Mouse (Mus musculus): Measurements from ENCODE around the gene Ring1. TPM values are rescaled to one million over a fixed set of nuclear protein-coding genes. Genes with fewer than 3 reads are reported as not detected.
A peak's percentile ranks its signal among the peaks of the same experiment; 100 is the strongest.

Ring1 gene
- polyA plus RNA-seq, 2 experiments, result 1.2 to 9.7 TPM

DNA sequence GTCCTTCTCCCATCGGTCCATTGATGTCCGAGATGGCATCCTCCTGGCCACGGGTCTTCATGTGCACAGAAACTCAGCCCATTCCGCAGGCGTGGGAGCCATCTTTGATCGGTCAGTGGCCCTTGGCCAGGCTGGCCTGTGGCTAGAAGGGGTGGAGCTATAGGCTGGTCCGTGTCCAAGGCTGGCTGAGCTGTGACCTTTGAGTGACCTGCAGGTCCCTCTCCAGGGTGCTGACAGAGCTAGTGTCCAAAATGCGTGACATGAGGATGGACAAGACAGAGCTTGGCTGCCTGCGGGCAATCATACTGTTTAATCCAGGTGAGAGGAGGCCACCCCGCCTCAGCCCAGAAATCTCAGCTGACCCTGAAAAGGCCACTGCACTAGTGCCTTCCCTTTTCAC lies 12.2 kb upstream of the Ring1 start:
- Histone ChIP-seq H3K9me3 (ENCODE audit: control insufficient read depth, low read length) (no peaks in the 10 kb centered on the region), H3K36me3 (replicated peaks; ENCODE audit: control insufficient read depth, insufficient read depth, low read depth) (peaks cover 4% of the 10 kb centered on the region), H3K27me3 (ENCODE audit: control insufficient read depth, insufficient read depth, low read length) (peaks cover 6% of the 10 kb centered on the region), H3K4me1 (replicated peaks; ENCODE audit: control insufficient read depth in 2 of 2, insufficient read depth in 2 of 2, low read length in 1 of 2) (peaks cover 0 to 7% of the 10 kb centered on the region in 2 experiments; a peak in 2 of 4 replicates), H3K9ac (replicated peaks) (no peak overlapping the region), H3K4me2 (ENCODE audit: low read depth) (no peak overlapping the region), H3K4me3 (ENCODE audit: insufficient read depth in 1 of 2, low read depth in 2 of 2, low read length in 2 of 2) (no peak overlapping the region), H3K27ac (no peak overlapping the region)
- no peak for DNase-seq (ENCODE audit: low read depth in 3 of 3, low spot score in 3 of 3)
- ATAC-seq (ENCODE audit: insufficient read depth), result no peak
- TF ChIP-seq EP300 (IDR thresholded peaks at IDR 0.05; ENCODE audit: low read depth) (no peak), CTCF (IDR thresholded peaks at IDR 0.05; ENCODE audit: low read depth) (no peak)
- 79% methylated on average over 10 of the region's 10 CpGs for WGBS (ENCODE audit: insufficient replicate concordance)

DNA sequence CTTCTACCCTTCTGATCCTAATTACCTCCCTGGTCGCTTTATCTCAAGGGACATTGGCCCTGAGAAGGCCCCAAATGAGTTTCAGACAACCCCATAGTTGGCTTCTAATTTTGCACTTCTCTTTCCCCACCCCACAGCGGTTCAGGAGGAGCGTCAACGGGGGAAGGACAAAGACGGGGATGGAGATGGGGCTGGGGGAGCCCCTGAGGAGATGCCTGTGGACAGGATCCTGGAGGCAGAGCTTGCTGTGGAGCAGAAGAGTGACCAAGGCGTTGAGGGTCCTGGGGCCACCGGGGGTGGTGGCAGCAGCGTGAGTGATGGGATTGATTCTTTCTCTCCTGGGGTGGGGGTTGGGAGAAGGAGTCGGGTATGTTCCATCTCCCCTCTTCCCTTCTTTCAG lies 11.0 kb upstream of the Ring1 start:
- Histone ChIP-seq H3K9ac (replicated peaks) (no peak overlapping the region), H3K4me3 (ENCODE audit: insufficient read depth in 1 of 2, low read depth in 2 of 2, low read length in 2 of 2) (no peak overlapping the region), H3K4me2 (ENCODE audit: low read depth) (no peak overlapping the region), H3K4me1 (replicated peaks; ENCODE audit: control insufficient read depth in 2 of 2, insufficient read depth in 2 of 2, low read length in 1 of 2) (peaks cover 0 to 9% of the 10 kb centered on the region in 2 experiments; a peak in 2 of 4 replicates), H3K27me3 (ENCODE audit: control insufficient read depth, insufficient read depth, low read length) (peaks cover 6% of the 10 kb centered on the region), H3K27ac (no peak overlapping the region), H3K9me3 (ENCODE audit: control insufficient read depth, low read length) (no peaks in the 10 kb centered on the region), H3K36me3 (replicated peaks; ENCODE audit: control insufficient read depth, insufficient read depth, low read depth) (peaks cover 4% of the 10 kb centered on the region)
- no peak for ATAC-seq (ENCODE audit: insufficient read depth)
- WGBS (ENCODE audit: insufficient replicate concordance), result 88% methylated on average over 9 of the region's 9 CpGs
- DNase-seq (ENCODE audit: low read depth in 3 of 3, low spot score in 3 of 3), result no peak
- TF ChIP-seq EP300 (IDR thresholded peaks at IDR 0.05; ENCODE audit: low read depth), result no peak
- TF ChIP-seq CTCF (IDR thresholded peaks at IDR 0.05; ENCODE audit: low read depth), result no peak

DNA sequence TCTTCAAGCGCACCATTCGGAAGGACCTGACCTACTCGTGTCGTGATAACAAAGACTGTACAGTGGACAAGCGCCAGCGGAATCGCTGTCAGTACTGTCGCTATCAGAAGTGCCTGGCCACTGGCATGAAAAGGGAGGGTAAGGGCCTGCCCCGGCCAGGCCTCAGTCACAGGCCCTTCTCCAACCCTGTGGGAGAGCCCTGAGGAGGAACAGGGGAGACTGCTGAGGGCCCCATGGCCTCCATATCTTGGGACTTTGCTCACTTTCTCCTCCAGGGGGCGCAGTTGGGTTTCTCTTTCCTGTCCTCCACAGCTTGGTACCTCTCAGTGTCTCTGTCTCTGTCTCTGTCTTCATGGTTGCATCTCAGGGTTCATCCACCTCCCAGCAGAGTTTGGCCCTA lies 9.6 kb upstream of the Ring1 start:
- Histone ChIP-seq H3K9ac (replicated peaks) (no peak overlapping the region), H3K4me2 (ENCODE audit: low read depth) (no peak overlapping the region), H3K36me3 (replicated peaks; ENCODE audit: control insufficient read depth, insufficient read depth, low read depth) (peaks cover 9% of the 10 kb centered on the region), H3K4me1 (replicated peaks; ENCODE audit: control insufficient read depth in 2 of 2, insufficient read depth in 2 of 2, low read length in 1 of 2) (peaks cover 5 to 17% of the 10 kb centered on the region in 2 experiments; a peak in 3 of 4 replicates), H3K27me3 (ENCODE audit: control insufficient read depth, insufficient read depth, low read length) (peaks cover 1% of the 10 kb centered on the region; the same call in 1 of the 2 replicates), H3K4me3 (ENCODE audit: insufficient read depth in 1 of 2, low read depth in 2 of 2, low read length in 2 of 2) (no peak overlapping the region), H3K9me3 (ENCODE audit: control insufficient read depth, low read length) (no peaks in the 10 kb centered on the region), H3K27ac (no peak overlapping the region)
- DNase-seq (ENCODE audit: low read depth in 3 of 3, low spot score in 3 of 3) (peak; percentile 54 to 64 (median 54)), ATAC-seq (ENCODE audit: insufficient read depth) (no peak)
- TF ChIP-seq CTCF (IDR thresholded peaks at IDR 0.05; ENCODE audit: low read depth) (peak; percentile 89), EP300 (IDR thresholded peaks at IDR 0.05; ENCODE audit: low read depth) (no peak)
- WGBS (ENCODE audit: insufficient replicate concordance), result 66% methylated on average over 10 of the region's 10 CpGs

DNA sequence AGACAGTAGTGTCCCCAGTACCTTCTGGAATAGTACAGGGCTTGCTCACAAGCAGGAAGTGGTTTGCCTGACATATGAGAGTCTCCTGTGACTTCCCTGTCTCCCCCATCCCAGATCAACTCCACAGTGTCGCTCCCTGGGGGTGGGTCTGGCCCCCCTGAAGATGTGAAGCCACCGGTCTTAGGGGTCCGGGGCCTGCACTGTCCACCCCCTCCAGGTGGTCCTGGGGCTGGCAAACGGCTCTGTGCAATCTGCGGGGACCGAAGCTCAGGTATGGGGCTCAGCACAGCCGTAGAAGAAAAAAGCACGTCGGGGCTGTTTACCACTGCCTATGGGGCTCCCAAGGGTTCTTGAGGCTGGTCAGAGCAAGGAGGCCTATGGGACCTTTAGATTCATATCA lies 9.0 kb upstream of the Ring1 start:
- Histone ChIP-seq H3K4me3 (ENCODE audit: insufficient read depth in 1 of 2, low read depth in 2 of 2, low read length in 2 of 2) (peak overlapping the region; percentile 82 to 86; a peak in 2 of 4 replicates), H3K27ac (no peak overlapping the region), H3K9ac (replicated peaks) (no peak overlapping the region; the same call in 1 of the 2 replicates), H3K9me3 (ENCODE audit: control insufficient read depth, low read length) (no peaks in the 10 kb centered on the region), H3K27me3 (ENCODE audit: control insufficient read depth, insufficient read depth, low read length) (no peaks in the 10 kb centered on the region), H3K4me2 (ENCODE audit: low read depth) (peak overlapping the region; percentile 87), H3K36me3 (replicated peaks; ENCODE audit: control insufficient read depth, insufficient read depth, low read depth) (peaks cover 13% of the 10 kb centered on the region), H3K4me1 (replicated peaks; ENCODE audit: control insufficient read depth in 2 of 2, insufficient read depth in 2 of 2, low read length in 1 of 2) (peaks cover 5 to 17% of the 10 kb centered on the region in 2 experiments; a peak in 3 of 4 replicates)
- ATAC-seq (ENCODE audit: insufficient read depth) (no peak), DNase-seq (ENCODE audit: low read depth in 3 of 3, low spot score in 3 of 3) (no peak)
- TF ChIP-seq CTCF (IDR thresholded peaks at IDR 0.05; ENCODE audit: low read depth) (no peak), EP300 (IDR thresholded peaks at IDR 0.05; ENCODE audit: low read depth) (no peak)
- 80% methylated on average over 9 of the region's 9 CpGs for WGBS (ENCODE audit: insufficient replicate concordance)

DNA sequence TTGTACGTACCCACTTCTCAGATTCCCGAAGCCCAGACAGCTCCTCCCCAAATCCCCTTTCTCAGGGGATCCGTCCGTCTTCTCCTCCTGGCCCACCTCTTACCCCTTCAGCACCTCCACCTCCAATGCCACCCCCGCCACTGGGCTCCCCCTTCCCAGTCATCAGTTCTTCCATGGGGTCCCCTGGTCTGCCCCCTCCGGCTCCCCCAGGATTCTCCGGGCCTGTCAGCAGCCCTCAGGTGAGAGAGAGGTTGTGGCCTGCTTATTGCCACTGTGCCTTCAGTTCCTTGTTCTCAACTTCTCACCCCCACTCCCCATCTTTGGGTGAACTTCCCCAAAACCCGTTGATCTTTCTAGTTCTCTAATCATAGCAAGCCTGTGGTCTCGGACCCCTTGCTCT lies 8.3 kb upstream of the Ring1 start:
- Histone ChIP-seq H3K9ac (replicated peaks) (peak overlapping the region; percentile 83), H3K36me3 (replicated peaks; ENCODE audit: control insufficient read depth, insufficient read depth, low read depth) (peaks cover 15% of the 10 kb centered on the region), H3K27ac (no peak overlapping the region; the same call in 1 of the 2 replicates), H3K9me3 (ENCODE audit: control insufficient read depth, low read length) (no peaks in the 10 kb centered on the region), H3K4me1 (replicated peaks; ENCODE audit: control insufficient read depth in 2 of 2, insufficient read depth in 2 of 2, low read length in 1 of 2) (peaks cover 5 to 22% of the 10 kb centered on the region in 2 experiments; a peak in 3 of 4 replicates), H3K27me3 (ENCODE audit: control insufficient read depth, insufficient read depth, low read length) (no peaks in the 10 kb centered on the region), H3K4me2 (ENCODE audit: low read depth) (peak overlapping the region; percentile 87), H3K4me3 (ENCODE audit: insufficient read depth in 1 of 2, low read depth in 2 of 2, low read length in 2 of 2) (peak overlapping the region; percentile 82 to 86)
- TF ChIP-seq CTCF (IDR thresholded peaks at IDR 0.05; ENCODE audit: low read depth) (no peak), EP300 (IDR thresholded peaks at IDR 0.05; ENCODE audit: low read depth) (no peak)
- WGBS (ENCODE audit: insufficient replicate concordance), result 15% methylated on average over 9 of the region's 9 CpGs
- DNase-seq (ENCODE audit: low read depth in 3 of 3, low spot score in 3 of 3) (no peak), ATAC-seq (ENCODE audit: insufficient read depth) (no peak)

Data from liver, embryonic 14.5 days (tissue).